Mouse (Mus musculus): Measurements from ENCODE around the gene Smc1a. TPM values are rescaled to one million over a fixed set of nuclear protein-coding genes. Genes with fewer than 3 reads are reported as not detected.

Smc1a gene
- total RNA-seq, 2 experiments from 2014 or later, result 36.5 to 41.7 TPM

Other genes with a start within 250 kb of the Smc1a start
- gene Huwe1, start 215.6 kb upstream of the Smc1a start, total RNA-seq (2021), result 100 to 1,000 TPM; 109 to 138 TPM
- gene Hsd17b10, start 14.6 kb upstream of the Smc1a start, total RNA-seq (2021), result 10 to 100 TPM; 91.8 to 96.4 TPM
- gene Ribc1, start 133 bp upstream of the Smc1a start, total RNA-seq (2021), result under 1 TPM; 0.52 to 0.56 TPM
- gene Iqsec2, start 127.8 kb downstream of the Smc1a start, total RNA-seq (2021), result 10 to 100 TPM; 15.5 to 17.5 TPM
- 10 to 100 TPM; 19.3 to 35.5 TPM for gene Kdm5c, start 216.6 kb downstream of the Smc1a start, total RNA-seq (2021)